Mouse (Mus musculus) forebrain, embryonic 14.5 days (tissue): ENCODE measurements at regions not wholly inside any gene's neighbourhood (a gene's known extent, or its start where the extent isn't known, plus 50 kb on each side); places are given as distances from the start of the nearest gene placed in this dataset.

Experiments used
- ATAC-seq: fragments of 200-750 bp; cut with Nextera tagmentation; 2 replicates; pipeline ENCODE4 v1.8.0; 2017; ENCODE audit warnings: mild to moderate bottlenecking, moderate library complexity
- DNase-seq: peaks from one replicate; pipeline ENCODE4 v3.0.0-alpha.2; 2015; ENCODE audit warnings: low spot score
- H3K27ac ChIP-seq: fragments of 300-500 bp; sonication (generic); 2 replicates; pipeline ENCODE4 v1.5.1; 2014; ENCODE audit warnings: low read depth, mild to moderate bottlenecking, control low read depth, low read length, moderate library complexity
- H3K27me3 ChIP-seq: fragments of 300-500 bp; sonication (generic); replicated peaks from 2 replicates; pipeline ENCODE4 v1.6.1; 2014; ENCODE audit warnings: low read length, control low read depth, mixed read lengths; ENCODE audit not compliant: control insufficient read depth, insufficient read depth
- H3K36me3 ChIP-seq: fragments of 300-500 bp; sonication (generic); 2 replicates; pipeline ENCODE4 v1.6.1; 2014; ENCODE audit warnings: low read length, control low read depth; ENCODE audit not compliant: control insufficient read depth, insufficient read depth
- H3K4me1 ChIP-seq: fragments of 300-500 bp; sonication (generic); 2 replicates; pipeline ENCODE4 v1.6.1; 2014; ENCODE audit warnings: antibody characterized with exemption, low read length, control low read depth; ENCODE audit not compliant: control insufficient read depth, insufficient read depth
- H3K4me2 ChIP-seq: fragments of 300-500 bp; sonication (generic); 2 replicates; pipeline ENCODE4 v1.6.1; 2014; ENCODE audit warnings: mild to moderate bottlenecking, control low read depth, low read length
- H3K4me3 ChIP-seq: fragments of 300-500 bp; sonication (generic); 2 replicates; pipeline ENCODE4 v1.5.1; 2014; ENCODE audit warnings: low read depth, low read length, control low read depth
- H3K9ac ChIP-seq: fragments of 300-500 bp; sonication (generic); 2 replicates; pipeline ENCODE4 v1.6.1; 2014; ENCODE audit warnings: mild to moderate bottlenecking, low read length, control low read depth, moderate library complexity
- H3K9me3 ChIP-seq: fragments of 300-500 bp; sonication (generic); replicated peaks from 2 replicates; pipeline ENCODE4 v1.6.1; 2016; ENCODE audit warnings: low read length, control low read depth, mixed read lengths; ENCODE audit not compliant: control insufficient read depth
- WGBS: fragments of 180-500 bp; shearing (Covaris S2); extraction: QIAGEN DNeasy Blood & Tissue Kit; methylation state at CpG from one replicate; pipeline ENCODE4 v1.1.7; 2014; 5-methylcytosine and 5-hydroxymethylcytosine counted together

GRCm38 (mm10) chr11:19160227-19160626 lies 141.4 kb upstream of the Meis1 start:
- 16% methylated on average over 3 of the region's 3 CpGs for WGBS
- DNase-seq, result peak; percentile 33
- H3K4me2 ChIP-seq, result no peak overlapping the region
- H3K27me3 ChIP-seq, result no peaks in the 10 kb centered on the region
- H3K4me3 ChIP-seq, result no peak overlapping the region
- peaks cover 6% of the 10 kb centered on the region for H3K4me1 ChIP-seq
- H3K9me3 ChIP-seq, result no peaks in the 10 kb centered on the region
- no peak overlapping the region for H3K27ac ChIP-seq
- no peaks in the 10 kb centered on the region for H3K36me3 ChIP-seq
- no peak for ATAC-seq
- H3K9ac ChIP-seq, result no peak overlapping the region

GRCm38 (mm10) chr11:19160669-19161068 lies 141.9 kb upstream of the Meis1 start:
- no peak for ATAC-seq
- Histone ChIP-seq H3K27me3 (no peaks in the 10 kb centered on the region), H3K4me1 (peaks cover 6% of the 10 kb centered on the region), H3K4me2 (no peak overlapping the region), H3K27ac (no peak overlapping the region), H3K9ac (no peak overlapping the region), H3K9me3 (no peaks in the 10 kb centered on the region), H3K4me3 (no peak overlapping the region), H3K36me3 (no peaks in the 10 kb centered on the region)
- peak; percentile 12 for DNase-seq
- 22% methylated on average over 5 of the region's 5 CpGs for WGBS

GRCm38 (mm10) chr11:19170938-19171337 lies 152.2 kb upstream of the Meis1 start:
- no peaks in the 10 kb centered on the region for H3K36me3 ChIP-seq
- H3K4me1 ChIP-seq, result no peaks in the 10 kb centered on the region
- 88% methylated on average over 2 of the region's 2 CpGs for WGBS
- no peak overlapping the region for H3K27ac ChIP-seq
- no peaks in the 10 kb centered on the region for H3K27me3 ChIP-seq
- ATAC-seq (no peak), DNase-seq (no peak)
- no peaks in the 10 kb centered on the region for H3K9me3 ChIP-seq
- H3K4me3 ChIP-seq, result no peak overlapping the region
- no peak overlapping the region for H3K9ac ChIP-seq
- no peak overlapping the region for H3K4me2 ChIP-seq

- DNase-seq, result no peak
- Histone ChIP-seq H3K9me3 (no peaks in the 10 kb centered on the region), H3K36me3 (no peaks in the 10 kb centered on the region), H3K4me2 (no peak overlapping the region), H3K9ac (no peak overlapping the region), H3K27ac (no peak overlapping the region), H3K4me1 (no peaks in the 10 kb centered on the region), H3K27me3 (no peaks in the 10 kb centered on the region), H3K4me3 (no peak overlapping the region)
- WGBS, result 82% methylated on average over 13 of the region's 13 CpGs
- ATAC-seq, result no peak
Observed at GRCm38 (mm10) chr11:19174305-19175017, 155.7 kb upstream of the Meis1 start.

- ATAC-seq, result no peak
- H3K9ac ChIP-seq, result no peak overlapping the region
Observed at GRCm38 (mm10) chr11:19179290-19179689, 160.5 kb upstream of the Meis1 start.

GRCm38 (mm10) chr11:19189778-19190177 lies 171.0 kb upstream of the Meis1 start:
- Histone ChIP-seq H3K4me2 (no peak overlapping the region), H3K4me1 (no peaks in the 10 kb centered on the region), H3K36me3 (no peaks in the 10 kb centered on the region), H3K9me3 (no peaks in the 10 kb centered on the region), H3K9ac (no peak overlapping the region), H3K4me3 (no peak overlapping the region), H3K27me3 (no peaks in the 10 kb centered on the region), H3K27ac (no peak overlapping the region)
- DNase-seq (no peak), ATAC-seq (no peak)
- WGBS, result 77% methylated on average over 2 of the region's 2 CpGs

More at GRCm38 (mm10) chr11:19179290-19179689, 160.5 kb upstream of the Meis1 start:
- Histone ChIP-seq H3K9me3 (no peaks in the 10 kb centered on the region), H3K27ac (no peak overlapping the region), H3K4me1 (no peaks in the 10 kb centered on the region), H3K4me3 (no peak overlapping the region), H3K4me2 (no peak overlapping the region), H3K36me3 (no peaks in the 10 kb centered on the region), H3K27me3 (no peaks in the 10 kb centered on the region)
- 94% methylated on average over 1 of the region's 1 CpGs for WGBS
- DNase-seq, result no peak

GRCm38 (mm10) chr11:19194464-19194863 lies 175.7 kb upstream of the Meis1 start:
- Histone ChIP-seq H3K27ac (no peak overlapping the region), H3K4me2 (no peak overlapping the region), H3K27me3 (no peaks in the 10 kb centered on the region), H3K9ac (no peak overlapping the region), H3K36me3 (no peaks in the 10 kb centered on the region), H3K4me1 (no peaks in the 10 kb centered on the region), H3K4me3 (no peak overlapping the region), H3K9me3 (no peaks in the 10 kb centered on the region)
- ATAC-seq (no peak), DNase-seq (no peak)
- WGBS, result 63% methylated on average over 1 of the region's 1 CpGs

GRCm38 (mm10) chr11:19197790-19198189 lies 179.0 kb upstream of the Meis1 start:
- WGBS, result 79% methylated on average over 1 of the region's 1 CpGs
- H3K9me3 ChIP-seq, result no peaks in the 10 kb centered on the region
- DNase-seq (peak; percentile 11), ATAC-seq (no peak)
- H3K9ac ChIP-seq, result no peak overlapping the region
- no peak overlapping the region for H3K4me2 ChIP-seq
- H3K4me3 ChIP-seq, result no peak overlapping the region
- H3K36me3 ChIP-seq, result no peaks in the 10 kb centered on the region
- H3K27me3 ChIP-seq, result no peaks in the 10 kb centered on the region
- no peak overlapping the region for H3K27ac ChIP-seq
- no peaks in the 10 kb centered on the region for H3K4me1 ChIP-seq

GRCm38 (mm10) chr11:19202602-19203517 lies 184.1 kb upstream of the Meis1 start:
- Histone ChIP-seq H3K27me3 (no peaks in the 10 kb centered on the region), H3K27ac (no peak overlapping the region), H3K4me1 (peaks cover 5% of the 10 kb centered on the region; the same call in 1 of the 2 replicates), H3K36me3 (no peaks in the 10 kb centered on the region), H3K4me3 (no peak overlapping the region), H3K9ac (no peak overlapping the region), H3K4me2 (no peak overlapping the region), H3K9me3 (no peaks in the 10 kb centered on the region)
- 21% methylated on average over 8 of the region's 8 CpGs for WGBS
- DNase-seq, result peak; percentile 17
- no peak for ATAC-seq
